Mouse (Mus musculus): ENCODE data around the gene Cox4i1. TPM values are rescaled to one million over a fixed set of nuclear protein-coding genes. Genes with fewer than 3 reads are reported as not detected.

Cox4i1 gene
- polyA plus RNA-seq, 1 experiment from 2014 or later, result 916 TPM

- WGBS, result 44% methylated on average over 13 of the region's 13 CpGs
- Histone ChIP-seq H3K9ac (replicated peaks) (no peak overlapping the region), H3K27ac (no peak overlapping the region), H3K9me3 (peaks cover 6% of the 10 kb centered on the region; the same call in 1 of the 2 replicates), H3K4me2 (no peak overlapping the region), H3K4me3 (replicated peaks) (no peak overlapping the region), H3K36me3 (no peaks in the 10 kb centered on the region), H3K27me3 (peaks cover 9% of the 10 kb centered on the region), H3K4me1 (replicated peaks) (peaks cover 10% of the 10 kb centered on the region; the same call in 1 of the 2 replicates)
- no peak for ATAC-seq (ENCODE audit: insufficient number of reproducible peaks, insufficient read depth, low FRiP score, low TSS enrichment, low read depth)
These were observed 28.6 kb downstream of the Cox4i1 start for GRCm38 (mm10) chr8:120696401-120697153.

DNA sequence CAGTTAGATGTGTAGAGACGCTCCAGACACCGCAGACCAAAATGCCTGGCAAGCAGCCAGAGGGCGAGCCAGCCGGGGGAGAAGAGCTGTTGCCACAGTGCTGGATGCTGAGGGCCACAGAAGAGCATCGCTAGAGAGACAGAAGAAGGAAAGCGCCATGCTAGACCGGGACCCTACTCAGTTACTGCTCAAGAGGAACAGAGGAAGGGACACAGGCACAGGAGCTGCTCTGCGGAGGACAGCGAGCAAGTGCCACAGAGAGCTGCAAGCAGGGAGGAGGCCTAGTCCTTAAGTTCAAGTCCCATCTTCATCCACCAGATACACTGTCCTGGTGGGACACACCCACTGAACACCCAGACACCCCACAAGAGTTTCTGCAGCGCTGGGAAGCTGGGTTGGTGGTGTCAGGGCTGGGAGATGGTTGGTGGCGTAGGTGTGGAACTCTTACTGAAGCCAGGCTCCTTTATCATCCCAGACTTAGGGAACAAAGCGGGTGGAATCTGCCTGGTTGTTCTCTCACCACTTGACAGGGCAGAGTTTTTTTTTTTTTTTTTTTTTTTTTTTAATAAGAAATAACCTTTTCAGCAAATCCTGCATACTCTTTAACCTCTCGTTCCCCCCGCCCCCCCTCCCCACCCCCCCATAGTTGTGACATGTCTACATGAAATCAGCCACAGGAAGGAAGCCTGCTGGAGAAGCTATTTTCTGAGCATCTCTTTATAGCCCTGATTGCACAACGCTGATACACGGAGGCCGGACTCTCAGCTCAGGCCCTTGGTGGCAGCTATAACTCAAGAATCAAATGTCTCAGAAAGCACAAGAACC lies 29.3 kb downstream of the Cox4i1 start:
- H3K9me3 ChIP-seq, result peaks cover 6% of the 10 kb centered on the region; the same call in 1 of the 2 replicates
- no peak for ATAC-seq (ENCODE audit: insufficient number of reproducible peaks, insufficient read depth, low FRiP score, low TSS enrichment, low read depth)
- H3K27ac ChIP-seq, result no peak overlapping the region

GRCm38 (mm10) chr8:120697979-120698272 lies 29.9 kb downstream of the Cox4i1 start:
- no peaks in the 10 kb centered on the region for H3K36me3 ChIP-seq
- H3K4me3 ChIP-seq (replicated peaks), result no peak overlapping the region
- H3K9ac ChIP-seq (replicated peaks), result no peak overlapping the region
- no peak for ATAC-seq (ENCODE audit: insufficient number of reproducible peaks, insufficient read depth, low FRiP score, low TSS enrichment, low read depth)
- H3K27ac ChIP-seq, result no peak overlapping the region
- H3K4me1 ChIP-seq (replicated peaks), result peaks cover 15% of the 10 kb centered on the region
- H3K27me3 ChIP-seq, result peaks cover 18% of the 10 kb centered on the region
- H3K9me3 ChIP-seq, result peaks cover 6% of the 10 kb centered on the region; the same call in 1 of the 2 replicates
- no peak overlapping the region for H3K4me2 ChIP-seq

More for the DNA sequence above, 29.3 kb downstream of the Cox4i1 start:
- Histone ChIP-seq H3K36me3 (no peaks in the 10 kb centered on the region), H3K4me2 (no peak overlapping the region), H3K27me3 (peaks cover 17% of the 10 kb centered on the region), H3K4me3 (replicated peaks) (no peak overlapping the region), H3K9ac (replicated peaks) (no peak overlapping the region), H3K4me1 (replicated peaks) (peaks cover 15% of the 10 kb centered on the region)
- WGBS, result 79% methylated on average over 17 of the region's 17 CpGs

DNA sequence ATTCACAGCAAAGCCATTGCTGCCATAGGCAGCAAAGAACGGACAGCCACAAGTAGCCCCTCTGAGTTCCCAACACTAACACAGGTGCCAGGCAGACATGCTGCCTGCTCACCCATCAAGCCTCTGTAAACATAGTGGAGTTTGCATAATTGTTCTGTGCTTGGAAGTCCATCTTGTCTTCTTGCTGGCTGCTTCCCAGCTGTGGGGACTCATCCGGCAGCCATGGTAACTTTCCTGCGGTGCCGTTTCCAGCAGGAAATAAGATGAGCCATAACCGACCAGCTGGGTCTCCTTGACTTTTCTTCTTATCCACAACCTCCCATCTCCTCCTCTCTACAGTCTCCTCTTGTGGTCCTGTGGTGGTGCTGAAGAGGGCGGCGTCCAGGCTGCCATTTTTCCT lies 30.4 kb downstream of the Cox4i1 start:
- Histone ChIP-seq H3K9me3 (peaks cover 6% of the 10 kb centered on the region; the same call in 1 of the 2 replicates), H3K9ac (replicated peaks) (no peak overlapping the region), H3K4me2 (no peak overlapping the region), H3K27ac (no peak overlapping the region), H3K4me1 (replicated peaks) (peaks cover 15% of the 10 kb centered on the region), H3K36me3 (no peaks in the 10 kb centered on the region), H3K27me3 (peaks cover 18% of the 10 kb centered on the region), H3K4me3 (replicated peaks) (no peak overlapping the region)
- WGBS, result 85% methylated on average over 7 of the region's 7 CpGs
- ATAC-seq (ENCODE audit: insufficient number of reproducible peaks, insufficient read depth, low FRiP score, low TSS enrichment, low read depth), result no peak

DNA sequence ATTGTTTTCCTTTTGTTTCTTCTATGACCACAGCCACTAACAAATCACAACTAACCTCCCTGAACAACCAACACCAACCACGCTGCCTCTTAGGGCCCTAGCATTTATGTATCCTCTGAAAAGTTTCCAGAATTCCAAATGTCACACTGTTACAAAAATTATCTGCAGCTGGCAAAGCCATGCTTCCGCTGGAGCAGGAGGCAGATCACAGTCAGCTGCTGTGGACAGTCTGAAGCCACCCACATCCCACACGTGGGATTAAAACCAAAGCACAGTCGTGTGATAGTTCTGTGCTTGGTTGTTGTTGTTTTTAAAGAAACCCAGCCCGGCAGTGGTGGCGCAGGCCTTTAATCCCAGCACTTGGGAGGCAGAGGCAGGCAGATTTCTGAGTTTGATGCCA lies 31.1 kb downstream of the Cox4i1 start:
- H3K36me3 ChIP-seq, result no peaks in the 10 kb centered on the region
- no peak overlapping the region for H3K4me2 ChIP-seq
- 81% methylated on average over 6 of the region's 6 CpGs for WGBS
- H3K9ac ChIP-seq (replicated peaks), result no peak overlapping the region
- H3K27ac ChIP-seq, result no peak overlapping the region
- H3K9me3 ChIP-seq, result peaks cover 6% of the 10 kb centered on the region; the same call in 1 of the 2 replicates
- H3K27me3 ChIP-seq, result peaks cover 21% of the 10 kb centered on the region
- no peak for ATAC-seq (ENCODE audit: insufficient number of reproducible peaks, insufficient read depth, low FRiP score, low TSS enrichment, low read depth)
- H3K4me1 ChIP-seq (replicated peaks), result peaks cover 10% of the 10 kb centered on the region
- no peak overlapping the region for H3K4me3 ChIP-seq (replicated peaks)

GRCm38 (mm10) chr8:120699565-120699964 lies 31.5 kb downstream of the Cox4i1 start:
- 73% methylated on average over 2 of the region's 2 CpGs for WGBS
- Histone ChIP-seq H3K36me3 (no peaks in the 10 kb centered on the region), H3K4me3 (replicated peaks) (no peak overlapping the region), H3K27me3 (peaks cover 26% of the 10 kb centered on the region), H3K4me2 (no peak overlapping the region), H3K9ac (replicated peaks) (no peak overlapping the region), H3K9me3 (peaks cover 6% of the 10 kb centered on the region; the same call in 1 of the 2 replicates), H3K4me1 (replicated peaks) (peaks cover 9% of the 10 kb centered on the region; the same call in 1 of the 2 replicates), H3K27ac (no peak overlapping the region)
- ATAC-seq (ENCODE audit: insufficient number of reproducible peaks, insufficient read depth, low FRiP score, low TSS enrichment, low read depth), result no peak

- H3K4me1 ChIP-seq (replicated peaks), result peaks cover 9% of the 10 kb centered on the region; the same call in 1 of the 2 replicates
- H3K27ac ChIP-seq, result no peak overlapping the region
- 90% methylated on average over 4 of the region's 4 CpGs for WGBS
- H3K36me3 ChIP-seq, result no peaks in the 10 kb centered on the region
- H3K9me3 ChIP-seq, result peaks cover 6% of the 10 kb centered on the region; the same call in 1 of the 2 replicates
- H3K4me2 ChIP-seq, result no peak overlapping the region
- H3K27me3 ChIP-seq, result peaks cover 29% of the 10 kb centered on the region
- H3K4me3 ChIP-seq (replicated peaks), result no peak overlapping the region
- ATAC-seq (ENCODE audit: insufficient number of reproducible peaks, insufficient read depth, low FRiP score, low TSS enrichment, low read depth), result no peak
- H3K9ac ChIP-seq (replicated peaks), result no peak overlapping the region
These were observed 32.0 kb downstream of the Cox4i1 start for GRCm38 (mm10) chr8:120700053-120700452.

DNA sequence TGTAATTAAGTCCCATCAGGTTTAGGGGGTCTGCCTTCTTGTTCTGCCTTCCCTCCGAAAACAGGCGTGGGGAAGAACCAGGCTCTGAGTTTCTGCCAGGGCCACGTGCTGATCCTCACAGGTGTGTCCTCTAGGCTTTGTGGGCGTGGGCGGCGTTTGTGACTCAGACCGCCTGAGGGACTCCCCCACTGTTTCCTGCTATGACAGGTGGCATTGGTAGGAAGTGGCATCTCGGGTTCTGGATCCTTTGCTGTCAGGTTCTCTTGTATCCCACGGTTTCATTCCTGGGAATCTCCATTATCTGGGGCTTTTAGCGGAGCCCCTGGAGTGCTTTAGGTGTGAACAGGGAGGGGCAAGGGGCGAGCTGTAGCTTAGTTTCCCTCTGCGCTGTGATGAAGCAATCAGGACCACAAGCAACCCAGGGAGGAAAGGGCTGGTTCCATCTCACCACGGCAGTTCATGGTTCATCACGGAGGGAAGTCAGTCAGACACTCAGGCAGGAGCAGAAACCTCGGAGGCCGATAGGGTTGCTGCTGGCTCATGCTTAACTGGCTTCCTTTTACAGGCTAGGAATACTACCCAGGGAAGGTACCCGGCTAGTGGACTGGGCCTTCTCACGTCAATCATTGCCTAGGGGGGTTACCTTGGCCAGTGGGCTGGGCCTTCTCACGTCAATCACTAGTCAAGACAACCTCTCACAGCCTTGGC lies 33.9 kb downstream of the Cox4i1 start:
- WGBS, result 39% methylated on average over 19 of the region's 19 CpGs
- H3K36me3 ChIP-seq, result no peaks in the 10 kb centered on the region
- H3K4me2 ChIP-seq, result no peak overlapping the region
- ATAC-seq (ENCODE audit: insufficient number of reproducible peaks, insufficient read depth, low FRiP score, low TSS enrichment, low read depth), result no peak
- H3K27me3 ChIP-seq, result peaks cover 36% of the 10 kb centered on the region
- H3K4me3 ChIP-seq (replicated peaks), result no peak overlapping the region
- H3K9me3 ChIP-seq, result peaks cover 6% of the 10 kb centered on the region; the same call in 1 of the 2 replicates
- peaks cover 9% of the 10 kb centered on the region; the same call in 1 of the 2 replicates for H3K4me1 ChIP-seq (replicated peaks)
- H3K9ac ChIP-seq (replicated peaks), result no peak overlapping the region
- no peak overlapping the region for H3K27ac ChIP-seq

GRCm38 (mm10) chr8:120704203-120704602 lies 36.2 kb downstream of the Cox4i1 start:
- WGBS, result 30% methylated on average over 9 of the region's 9 CpGs
- ATAC-seq (ENCODE audit: insufficient number of reproducible peaks, insufficient read depth, low FRiP score, low TSS enrichment, low read depth), result no peak
- Histone ChIP-seq H3K27ac (no peak overlapping the region), H3K4me3 (replicated peaks) (no peak overlapping the region), H3K4me1 (replicated peaks) (peaks cover 9% of the 10 kb centered on the region; the same call in 1 of the 2 replicates), H3K4me2 (no peak overlapping the region), H3K9ac (replicated peaks) (no peak overlapping the region), H3K36me3 (no peaks in the 10 kb centered on the region), H3K27me3 (peaks cover 41% of the 10 kb centered on the region), H3K9me3 (no peaks in the 10 kb centered on the region)

- no peak for ATAC-seq (ENCODE audit: insufficient number of reproducible peaks, insufficient read depth, low FRiP score, low TSS enrichment, low read depth)
- H3K9ac ChIP-seq (replicated peaks), result no peak overlapping the region
- H3K36me3 ChIP-seq, result no peaks in the 10 kb centered on the region
- no peaks in the 10 kb centered on the region for H3K9me3 ChIP-seq
- 62% methylated on average over 15 of the region's 15 CpGs for WGBS
- no peak overlapping the region for H3K27ac ChIP-seq
- no peak overlapping the region for H3K4me3 ChIP-seq (replicated peaks)
- H3K4me1 ChIP-seq (replicated peaks), result peaks cover 9% of the 10 kb centered on the region; the same call in 1 of the 2 replicates
- H3K4me2 ChIP-seq, result no peak overlapping the region
- H3K27me3 ChIP-seq, result peaks cover 41% of the 10 kb centered on the region
These were observed 37.1 kb downstream of the Cox4i1 start for GRCm38 (mm10) chr8:120705163-120705562.

GRCm38 (mm10) chr8:120706193-120706592 lies 38.2 kb downstream of the Cox4i1 start:
- H3K9me3 ChIP-seq, result no peaks in the 10 kb centered on the region
- no peak for ATAC-seq (ENCODE audit: insufficient number of reproducible peaks, insufficient read depth, low FRiP score, low TSS enrichment, low read depth)
- no peak overlapping the region for H3K27ac ChIP-seq
- H3K4me1 ChIP-seq (replicated peaks), result peaks cover 9% of the 10 kb centered on the region; the same call in 1 of the 2 replicates
- H3K36me3 ChIP-seq, result no peaks in the 10 kb centered on the region
- H3K4me3 ChIP-seq (replicated peaks), result no peak overlapping the region
- H3K4me2 ChIP-seq, result no peak overlapping the region
- H3K9ac ChIP-seq (replicated peaks), result no peak overlapping the region
- WGBS, result 72% methylated on average over 3 of the region's 3 CpGs
- H3K27me3 ChIP-seq, result peaks cover 41% of the 10 kb centered on the region
